Mouse (Mus musculus) E14TG2a.4 (cell line): Measurements from ENCODE around the gene Tpk1.

Experiments used
- CTCF ChIP-seq: conservative IDR thresholded peaks from 2 replicates; pipeline ENCODE4 v1.5.1; 2014; ENCODE audit warnings: low read length
- NANOG ChIP-seq: IDR thresholded peaks from 2 replicates; pipeline ENCODE4 v1.6.1; 2014; ENCODE audit warnings: borderline replicate concordance, low read length, mixed read lengths
- POU5F1 ChIP-seq: IDR thresholded peaks from 2 replicates; pipeline ENCODE4 v1.6.1; 2014; ENCODE audit warnings: low read length, borderline replicate concordance

DNA sequence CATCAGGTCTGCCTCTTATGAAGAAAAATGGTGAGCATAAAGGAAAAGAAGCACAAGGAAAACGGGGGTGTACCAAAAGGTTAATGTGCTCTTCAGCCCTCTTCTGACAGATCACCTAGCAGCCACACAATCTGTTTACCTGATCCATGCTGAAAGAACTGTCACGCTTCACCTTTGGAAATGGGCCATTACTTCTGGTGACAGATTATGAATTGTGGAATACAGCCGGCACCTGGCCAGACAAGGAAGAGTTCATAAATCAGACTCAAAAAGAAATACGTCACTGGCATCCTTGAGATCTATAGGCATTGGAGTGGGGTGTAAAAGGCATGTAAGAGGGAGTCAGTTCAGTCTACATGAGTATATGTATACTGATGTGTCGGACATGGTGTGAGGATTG lies 292.9 kb downstream of the Tpk1 start:
- no peak for TF ChIP-seq CTCF
- no peak for TF ChIP-seq NANOG
- TF ChIP-seq POU5F1, result no peak
